Mouse (Mus musculus) embryonic facial prominence, embryonic 14.5 days (tissue): ENCODE measurements around the gene Grm8. TPM values are rescaled to one million over a fixed set of nuclear protein-coding genes. Genes with fewer than 3 reads are reported as not detected.
"Not testable (repeated sequence)": the region's sequence is repeated elsewhere in the genome, so short reads cannot be mapped to it uniquely, and the experiment has no call there.

Experiments used
- ATAC-seq: fragments of 200-750 bp; cut with Nextera tagmentation; 2 replicates; pipeline ENCODE4 v1.8.0; 2017; ENCODE audit warnings: low read depth, moderate number of reproducible peaks, moderate TSS enrichment
- DNase-seq: peaks from one replicate; pipeline ENCODE4 v3.0.0-alpha.2; 2015; ENCODE audit warnings: low spot score
- H3K27ac ChIP-seq: fragments of 300-500 bp; sonication (generic); replicated peaks from 2 replicates; pipeline ENCODE4 v1.5.1; 2014; ENCODE audit warnings: low read depth, mild to moderate bottlenecking, low read length, moderate library complexity
- H3K27me3 ChIP-seq: fragments of 300-500 bp; sonication (generic); replicated peaks from 2 replicates; pipeline ENCODE4 v1.6.1; 2014; ENCODE audit warnings: low read length; ENCODE audit not compliant: control insufficient read depth, insufficient read depth
- H3K36me3 ChIP-seq: fragments of 300-500 bp; sonication (generic); 2 replicates; pipeline ENCODE4 v1.6.1; 2014; ENCODE audit warnings: low read length, mixed read lengths; ENCODE audit not compliant: control insufficient read depth, insufficient read depth
- H3K4me1 ChIP-seq: fragments of 300-500 bp; sonication (generic); 2 replicates; pipeline ENCODE4 v1.6.1; 2014; ENCODE audit warnings: antibody characterized with exemption, low read length; ENCODE audit not compliant: control insufficient read depth, insufficient read depth
- H3K4me2 ChIP-seq: fragments of 300-500 bp; sonication (generic); 2 replicates; pipeline ENCODE4 v1.6.1; 2014; ENCODE audit warnings: low read depth, mild to moderate bottlenecking, low read length, moderate library complexity, mixed read lengths
- H3K4me3 ChIP-seq: fragments of 300-500 bp; sonication (generic); 2 replicates; pipeline ENCODE4 v1.5.1; 2014; ENCODE audit warnings: low read depth, mild to moderate bottlenecking, low read length
- H3K9ac ChIP-seq: fragments of 300-500 bp; sonication (generic); 2 replicates; pipeline ENCODE4 v1.6.1; 2014; ENCODE audit warnings: low read depth, mild to moderate bottlenecking, low read length, moderate library complexity, mixed read lengths
- H3K9me3 ChIP-seq: fragments of 300-500 bp; sonication (generic); 2 replicates; pipeline ENCODE4 v1.6.1; 2016; ENCODE audit warnings: low read length; ENCODE audit not compliant: control insufficient read depth
- WGBS: fragments of 180-500 bp; shearing (Covaris S2); extraction: QIAGEN DNeasy Blood & Tissue Kit; methylation state at CpG from one replicate; pipeline ENCODE4 v1.1.7; 2014; 5-methylcytosine and 5-hydroxymethylcytosine counted together
- polyA plus RNA-seq: library from polyadenylated mRNA; unstranded; fragments of >200 nt; fragmentation: Nextera tagmentation; extraction: Ambion mirVana; gene quantifications from 2 replicates; pipeline ENCODE4 v1.2.1, GENCODE M21; 2014

Gene Grm8
- polyA plus RNA-seq, 1 experiment from 2014 or later: 1.9 TPM

- no peak overlapping the region for H3K4me3 ChIP-seq
- no peak overlapping the region for H3K27ac ChIP-seq
- 91% methylated on average over 2 of the region's 2 CpGs for WGBS
- H3K9ac ChIP-seq: no peak overlapping the region
- no peak for DNase-seq
- no peaks in the 10 kb centered on the region for H3K9me3 ChIP-seq
- no peaks in the 10 kb centered on the region for H3K27me3 ChIP-seq
- H3K4me1 ChIP-seq: no peaks in the 10 kb centered on the region
- no peak overlapping the region for H3K4me2 ChIP-seq
- no peaks in the 10 kb centered on the region for H3K36me3 ChIP-seq
- ATAC-seq: no peak
Observed at GRCm38 (mm10) chr6:27888391-27888790, 246.6 kb downstream of the Grm8 start.

DNA sequence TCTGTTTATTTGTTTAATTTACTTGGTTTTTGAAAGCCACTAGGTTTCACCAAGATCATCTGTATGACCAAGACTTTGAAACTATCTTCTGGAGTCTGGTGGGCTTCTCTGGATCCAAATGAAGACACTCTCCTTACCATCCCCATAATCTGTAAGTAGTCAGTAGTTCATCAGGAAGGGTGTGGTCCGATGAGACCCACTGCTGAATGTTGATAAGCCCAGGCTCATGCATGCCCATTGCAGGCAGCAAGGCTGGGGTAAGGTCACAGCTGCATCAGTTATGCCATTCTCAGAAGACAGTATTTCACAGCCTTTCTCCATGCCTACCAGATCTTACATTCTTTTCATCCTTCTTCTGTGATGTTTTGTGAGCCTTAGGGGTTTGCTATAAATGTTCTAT lies 247.1 kb downstream of the Grm8 start:
- DNase-seq (no peak), ATAC-seq (no peak)
- Histone ChIP-seq H3K4me3 (no peak overlapping the region), H3K9me3 (no peaks in the 10 kb centered on the region), H3K27ac (no peak overlapping the region), H3K4me2 (no peak overlapping the region), H3K9ac (no peak overlapping the region), H3K27me3 (no peaks in the 10 kb centered on the region), H3K4me1 (no peaks in the 10 kb centered on the region), H3K36me3 (no peaks in the 10 kb centered on the region)
- WGBS: 96% methylated on average over 1 of the region's 1 CpGs

DNA sequence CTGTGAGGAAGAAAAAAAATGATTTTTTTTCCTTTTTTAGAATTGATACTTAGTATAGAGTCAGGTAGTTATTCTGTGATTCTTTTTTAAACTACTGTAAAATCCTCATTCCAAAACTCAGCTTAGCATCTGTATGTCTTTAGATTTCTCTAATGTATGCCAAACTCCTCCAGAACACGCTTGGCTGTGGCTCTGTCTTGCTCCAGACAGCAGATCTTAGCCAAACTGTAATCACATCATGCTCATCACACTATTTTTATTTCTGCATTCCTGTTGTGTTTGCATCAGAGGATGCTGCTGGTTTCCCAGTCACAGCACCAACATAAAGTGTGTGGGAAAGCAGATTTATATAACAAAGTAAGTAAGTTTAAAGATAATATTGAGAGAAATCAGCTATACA lies 249.2 kb downstream of the Grm8 start:
- H3K36me3 ChIP-seq: no peaks in the 10 kb centered on the region
- 21% methylated on average over 1 of the region's 1 CpGs for WGBS
- no peak overlapping the region for H3K9ac ChIP-seq
- H3K4me2 ChIP-seq: no peak overlapping the region
- H3K4me3 ChIP-seq: no peak overlapping the region
- no peaks in the 10 kb centered on the region for H3K27me3 ChIP-seq
- peak; percentile 9 for DNase-seq
- no peak for ATAC-seq
- no peaks in the 10 kb centered on the region for H3K4me1 ChIP-seq
- no peaks in the 10 kb centered on the region for H3K9me3 ChIP-seq
- no peak overlapping the region for H3K27ac ChIP-seq

GRCm38 (mm10) chr6:27849644-27850043 lies 285.3 kb downstream of the Grm8 start:
- Histone ChIP-seq H3K36me3 (no peaks in the 10 kb centered on the region), H3K27me3 (no peaks in the 10 kb centered on the region), H3K27ac (no peak overlapping the region), H3K4me2 (no peak overlapping the region), H3K4me3 (no peak overlapping the region), H3K4me1 (no peaks in the 10 kb centered on the region), H3K9ac (no peak overlapping the region), H3K9me3 (no peaks in the 10 kb centered on the region)
- peak; percentile 14 for DNase-seq
- WGBS: 43% methylated on average over 1 of the region's 1 CpGs
- no peak for ATAC-seq

DNA sequence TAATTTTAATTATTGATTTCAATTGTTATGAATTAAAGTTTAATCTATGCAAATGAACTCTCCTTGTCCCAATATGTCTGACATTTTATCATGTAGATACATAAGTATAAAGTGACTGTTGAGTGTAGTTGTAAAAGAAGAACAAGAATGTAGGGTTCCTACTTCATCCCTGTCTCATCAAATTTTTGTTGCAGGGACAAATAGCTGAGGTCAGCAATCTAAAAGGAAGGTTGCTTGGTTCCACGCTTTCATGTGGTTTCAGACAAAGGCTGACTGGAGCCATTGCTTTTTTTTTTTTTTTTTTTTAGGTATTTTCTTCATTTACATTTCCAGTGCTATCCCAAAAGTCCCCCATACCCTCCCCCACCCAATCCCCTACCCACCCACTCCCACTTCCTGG lies 298.8 kb downstream of the Grm8 start:
- no peaks in the 10 kb centered on the region for H3K27me3 ChIP-seq
- H3K4me2 ChIP-seq: no peak overlapping the region
- H3K9ac ChIP-seq: no peak overlapping the region
- no peak for ATAC-seq
- no peak for DNase-seq
- H3K4me3 ChIP-seq: no peak overlapping the region
- H3K4me1 ChIP-seq: no peaks in the 10 kb centered on the region
- WGBS: 75% methylated on average over 1 of the region's 1 CpGs
- no peaks in the 10 kb centered on the region for H3K9me3 ChIP-seq
- no peak overlapping the region for H3K27ac ChIP-seq
- H3K36me3 ChIP-seq: no peaks in the 10 kb centered on the region

DNA sequence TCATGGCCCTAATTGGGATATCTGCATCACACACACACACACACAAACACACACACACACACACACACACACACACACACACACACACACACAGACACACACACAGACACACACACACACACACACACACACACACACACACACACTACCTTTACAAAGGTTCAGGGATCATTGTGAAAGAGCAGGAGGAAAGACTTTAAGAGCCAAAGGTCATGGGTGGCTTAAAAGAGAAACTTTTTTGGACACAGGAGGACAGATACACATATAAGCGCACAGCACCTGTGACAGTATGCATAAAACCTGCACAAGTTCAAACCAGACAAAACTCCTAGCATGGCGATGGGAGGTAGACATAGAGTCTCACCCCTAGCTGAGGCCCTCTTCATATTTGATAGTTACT lies 315.2 kb downstream of the Grm8 start:
- not testable (repeated sequence) for H3K9ac ChIP-seq, DNase-seq, H3K4me2 ChIP-seq, ATAC-seq, H3K9me3 ChIP-seq, H3K4me3 ChIP-seq, H3K27ac ChIP-seq, H3K27me3 ChIP-seq, H3K36me3 ChIP-seq, H3K4me1 ChIP-seq
- WGBS: 86% methylated on average over 2 of the region's 2 CpGs

- H3K9me3 ChIP-seq: no peaks in the 10 kb centered on the region
- no peaks in the 10 kb centered on the region for H3K4me1 ChIP-seq
- WGBS: 42% methylated on average over 5 of the region's 5 CpGs
- H3K27ac ChIP-seq: no peak overlapping the region
- H3K4me3 ChIP-seq: no peak overlapping the region
- H3K36me3 ChIP-seq: no peaks in the 10 kb centered on the region
- no peaks in the 10 kb centered on the region for H3K27me3 ChIP-seq
- H3K9ac ChIP-seq: no peak overlapping the region
- no peak overlapping the region for H3K4me2 ChIP-seq
- DNase-seq (no peak), ATAC-seq (no peak)
Observed at GRCm38 (mm10) chr6:27812789-27813188, 322.2 kb downstream of the Grm8 start.

DNA sequence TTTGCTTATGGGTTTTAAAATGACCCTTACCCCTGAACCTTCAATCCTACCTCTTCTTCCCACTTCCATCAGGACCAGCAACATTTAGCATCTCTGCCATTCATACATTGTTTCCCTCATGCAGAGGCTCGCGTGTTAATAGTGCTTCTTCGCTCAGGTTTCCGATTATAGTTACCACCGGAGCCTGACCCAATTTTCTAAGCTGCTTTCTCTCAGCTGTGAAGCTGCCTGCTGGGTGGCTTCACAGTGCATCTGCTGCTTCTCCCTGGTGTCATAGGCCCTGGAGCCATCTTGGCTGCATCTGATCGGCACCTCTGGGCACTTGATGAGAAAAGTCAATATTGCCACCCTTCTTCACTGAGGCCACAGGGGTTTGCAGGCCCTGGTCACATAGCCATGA lies 325.0 kb downstream of the Grm8 start:
- no peaks in the 10 kb centered on the region for H3K27me3 ChIP-seq
- H3K4me2 ChIP-seq: no peak overlapping the region
- ATAC-seq (no peak), DNase-seq (no peak)
- H3K27ac ChIP-seq: no peak overlapping the region
- 84% methylated on average over 6 of the region's 6 CpGs for WGBS
- H3K9me3 ChIP-seq: no peaks in the 10 kb centered on the region
- no peak overlapping the region for H3K4me3 ChIP-seq
- H3K9ac ChIP-seq: no peak overlapping the region
- no peaks in the 10 kb centered on the region for H3K36me3 ChIP-seq
- H3K4me1 ChIP-seq: no peaks in the 10 kb centered on the region

- no peaks in the 10 kb centered on the region for H3K9me3 ChIP-seq
- H3K9ac ChIP-seq: no peak overlapping the region
- ATAC-seq (no peak), DNase-seq (no peak)
- H3K27me3 ChIP-seq: no peaks in the 10 kb centered on the region
- no peak overlapping the region for H3K27ac ChIP-seq
- H3K4me2 ChIP-seq: no peak overlapping the region
- H3K36me3 ChIP-seq: no peaks in the 10 kb centered on the region
- no peak overlapping the region for H3K4me3 ChIP-seq
- no peaks in the 10 kb centered on the region for H3K4me1 ChIP-seq
Observed at GRCm38 (mm10) chr6:27806741-27807140, 328.2 kb downstream of the Grm8 start.
